Mouse (Mus musculus) G1E-ER4 (cell line): ENCODE measurements around the gene Slc25a38. TPM values are rescaled to one million over a fixed set of nuclear protein-coding genes. Genes with fewer than 3 reads are reported as not detected.

Experiments
- GATA1 ChIP-seq: IDR thresholded peaks from one replicate; pipeline ENCODE4 v1.8.0; 2012; ENCODE audit warnings: low read length, inconsistent platforms
- polyA plus RNA-seq: library from polyadenylated mRNA; stranded (reverse); fragments of >175 nt; gene quantifications from 2 replicates; pipeline ENCODE4 v1.2.3, GENCODE M21; 2012

Slc25a38 gene
- polyA plus RNA-seq, 1 experiment, result 90.9 TPM

GRCm38 (mm10) chr9:120126868-120127267 lies 16.7 kb downstream of the Slc25a38 start:
- no peak for TF ChIP-seq GATA1

GRCm38 (mm10) chr9:120127538-120128251 lies 17.5 kb downstream of the Slc25a38 start, which contains the start of gene Rpsa:
Gene Rpsa, plus strand, starts transcription at chr9:120127689.
- TF ChIP-seq GATA1, result no peak

GRCm38 (mm10) chr9:120129276-120129675 lies 19.1 kb downstream of the Slc25a38 start:
- TF ChIP-seq GATA1, result no peak

- no peak for TF ChIP-seq GATA1
Measured at GRCm38 (mm10) chr9:120131784-120132288, 21.7 kb downstream of the Slc25a38 start.

GRCm38 (mm10) chr9:120132980-120133754 lies 23.0 kb downstream of the Slc25a38 start:
- TF ChIP-seq GATA1, result no peak

- no peak for TF ChIP-seq GATA1
Measured at GRCm38 (mm10) chr9:120133755-120134475, 23.7 kb downstream of the Slc25a38 start.

- TF ChIP-seq GATA1, result no peak
Measured at GRCm38 (mm10) chr9:120134529-120135160, 24.5 kb downstream of the Slc25a38 start.

GRCm38 (mm10) chr9:120135454-120135853 lies 25.3 kb downstream of the Slc25a38 start:
- no peak for TF ChIP-seq GATA1

GRCm38 (mm10) chr9:120140652-120141051 lies 30.5 kb downstream of the Slc25a38 start:
- no peak for TF ChIP-seq GATA1

- no peak for TF ChIP-seq GATA1
Measured at GRCm38 (mm10) chr9:120144474-120144873, 34.3 kb downstream of the Slc25a38 start.

- no peak for TF ChIP-seq GATA1
Measured at GRCm38 (mm10) chr9:120149222-120149828, 39.2 kb downstream of the Slc25a38 start, which contains the start of gene Mobp. Gene Mobp, plus strand, starts transcription at chr9:120149707.

- TF ChIP-seq GATA1, result no peak
Measured at GRCm38 (mm10) chr9:120151152-120151551, 41.0 kb downstream of the Slc25a38 start.

GRCm38 (mm10) chr9:120151906-120152399 lies 41.8 kb downstream of the Slc25a38 start:
- TF ChIP-seq GATA1, result no peak

GRCm38 (mm10) chr9:120158047-120158446 lies 47.9 kb downstream of the Slc25a38 start:
- peak; percentile 5 for TF ChIP-seq GATA1

- no peak for TF ChIP-seq GATA1
Measured at GRCm38 (mm10) chr9:120163862-120164261, 53.7 kb downstream of the Slc25a38 start.

- TF ChIP-seq GATA1, result no peak
Measured at GRCm38 (mm10) chr9:120167826-120168225, 57.7 kb downstream of the Slc25a38 start.
